Comparison of ENCODE assay signal across 11 mouse cellular contexts in the genomic region with DNA sequence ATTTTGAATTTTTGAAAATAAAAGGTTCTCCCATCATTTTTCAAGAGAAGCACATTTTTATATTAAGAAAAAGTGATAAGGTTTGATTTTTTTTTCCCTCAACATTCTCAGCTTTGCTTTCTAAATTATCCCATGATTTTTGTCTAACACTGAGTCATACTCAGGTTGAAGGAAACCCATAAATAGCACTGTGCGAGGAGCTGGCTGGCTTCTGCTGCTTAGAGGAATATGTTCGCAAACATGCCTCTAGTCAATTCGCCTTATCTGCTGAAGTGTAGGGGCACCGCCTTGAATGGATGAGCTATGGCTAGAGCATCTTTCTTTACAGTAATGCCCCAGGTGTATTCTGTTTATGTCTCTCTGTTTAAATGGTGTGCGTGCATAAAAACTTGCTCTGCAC.
"Had no signal": no experiment of that assay in that cellular context is flagged by ENCODE, and none has a peak within 500 bp of the region (broad histone marks: within the 10 kb centered on the region; RNA-seq: fewer than 3 reads in every experiment).

No protein-coding gene starts in this region.

- DNase-seq: lung, adult 18-20 months; lung, embryonic 14.5 days; lung, postnatal 10 days; lung, postnatal 4 days; midbrain, embryonic 14.5 days; retina, postnatal 1 day; right cerebral cortex, postnatal 14 days; spleen, adult 18-20 months; thymus, adult 2 months; thymus, postnatal 25 days; thymus, postnatal 4 days had no signal
